Mouse (Mus musculus) ES-Bruce4 (cell line): ENCODE measurements around the gene Sept1. TPM values are rescaled to one million over a fixed set of nuclear protein-coding genes. Genes with fewer than 3 reads are reported as not detected.

ENCODE experiments used
- H3K27ac ChIP-seq: 2 replicates; pipeline ENCODE4 v1.5.1; 2012; ENCODE audit warnings: low read length, inconsistent platforms; ENCODE audit not compliant: insufficient read depth
- H3K27me3 ChIP-seq: 2 replicates; pipeline ENCODE4 v1.6.1; 2012; ENCODE audit warnings: mild to moderate bottlenecking, low read length, inconsistent platforms; ENCODE audit not compliant: control insufficient read depth, poor library complexity, insufficient read depth, severe bottlenecking
- H3K36me3 ChIP-seq: 2 replicates; pipeline ENCODE4 v1.6.1; 2012; ENCODE audit warnings: inconsistent platforms, mild to moderate bottlenecking, low read length, moderate library complexity; ENCODE audit not compliant: control insufficient read depth, poor library complexity, insufficient read depth, severe bottlenecking
- H3K4me1 ChIP-seq: one replicate; pipeline ENCODE4 v1.8.1; 2011; ENCODE audit warnings: low read length; ENCODE audit not compliant: control insufficient read depth, insufficient read depth
- H3K4me3 ChIP-seq: 2 replicates; pipeline ENCODE4 v1.5.1; 2011; ENCODE audit warnings: low read depth, mild to moderate bottlenecking, low read length
- H3K9ac ChIP-seq: 2 replicates; pipeline ENCODE4 v1.6.1; 2012; ENCODE audit warnings: low read depth, mild to moderate bottlenecking, inconsistent platforms; ENCODE audit not compliant: poor library complexity, severe bottlenecking
- H3K9me3 ChIP-seq: replicated peaks from 2 replicates; pipeline ENCODE4 v1.6.1; 2012; ENCODE audit warnings: mild to moderate bottlenecking, low read length, inconsistent platforms; ENCODE audit not compliant: control insufficient read depth, poor library complexity, insufficient read depth, severe bottlenecking
- CTCF ChIP-seq: IDR thresholded peaks from one replicate; pipeline ENCODE4 v1.8.1; 2011; ENCODE audit warnings: low read depth, low read length
- EP300 ChIP-seq: IDR thresholded peaks from 2 replicates; pipeline ENCODE4 v1.6.1; 2011; ENCODE audit warnings: low read depth, low read length; ENCODE audit not compliant: insufficient read depth
- POLR2A ChIP-seq: IDR thresholded peaks from one replicate; pipeline ENCODE4 v1.8.1; 2011; ENCODE audit warnings: low read length; ENCODE audit not compliant: insufficient read depth
- polyA plus RNA-seq: library from polyadenylated mRNA; stranded (reverse); fragments of >200 nt; gene quantifications from 2 replicates; pipeline ENCODE4 v1.2.4, GENCODE M21; 2011; ENCODE audit warnings: low read depth; ENCODE audit not compliant: missing spikeins, insufficient read depth, insufficient read length

The Sept1 gene
- polyA plus RNA-seq, 1 experiment = 210 TPM

DNA sequence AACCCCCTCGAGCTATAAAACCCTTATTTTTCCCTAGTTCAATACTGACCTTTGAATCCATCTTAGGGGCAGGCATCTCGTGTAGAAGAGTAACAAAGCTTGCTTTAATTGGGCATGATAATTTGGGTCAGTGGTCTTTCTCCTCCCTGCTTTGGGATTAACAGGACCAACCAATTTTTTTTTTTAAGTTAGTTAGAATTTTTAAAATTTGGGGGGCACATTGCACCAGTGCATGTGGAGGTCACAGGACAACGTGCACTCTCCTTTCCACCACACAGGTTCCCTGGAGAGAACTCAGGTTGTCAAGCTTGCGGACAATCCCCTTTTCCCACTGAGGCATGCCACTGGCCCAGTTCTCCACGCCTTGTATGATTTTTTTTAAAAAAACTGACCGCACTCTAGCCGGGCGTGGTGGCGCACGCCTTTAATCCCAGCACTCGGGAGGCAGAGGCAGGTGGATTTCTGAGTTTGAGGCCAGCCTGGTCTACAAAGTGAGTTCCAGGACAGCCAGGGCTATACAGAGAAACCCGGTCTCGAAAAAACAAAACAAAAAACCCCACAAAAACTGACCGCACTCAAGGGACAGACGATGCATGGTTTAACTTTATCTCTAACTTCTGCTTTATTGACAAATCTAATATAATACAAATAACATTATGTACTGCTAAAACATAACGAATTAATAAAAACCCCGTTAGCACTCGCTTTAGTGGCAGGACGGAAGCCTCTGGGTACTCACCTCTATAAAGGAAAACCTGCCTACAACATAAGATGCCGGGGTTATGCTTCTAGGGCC is 906 bp downstream of the Sept1 start:
- Histone ChIP-seq H3K36me3 (peaks cover 29% of the 10 kb centered on the region), H3K27ac (peak overlapping the region; percentile 88), H3K9me3 (no peaks in the 10 kb centered on the region), H3K4me3 (peak overlapping the region; percentile 89), H3K4me1 (no peaks in the 10 kb centered on the region), H3K9ac (peak overlapping the region; percentile 95), H3K27me3 (no peaks in the 10 kb centered on the region)
- TF ChIP-seq CTCF (no peak), EP300 (no peak), POLR2A (no peak)

DNA sequence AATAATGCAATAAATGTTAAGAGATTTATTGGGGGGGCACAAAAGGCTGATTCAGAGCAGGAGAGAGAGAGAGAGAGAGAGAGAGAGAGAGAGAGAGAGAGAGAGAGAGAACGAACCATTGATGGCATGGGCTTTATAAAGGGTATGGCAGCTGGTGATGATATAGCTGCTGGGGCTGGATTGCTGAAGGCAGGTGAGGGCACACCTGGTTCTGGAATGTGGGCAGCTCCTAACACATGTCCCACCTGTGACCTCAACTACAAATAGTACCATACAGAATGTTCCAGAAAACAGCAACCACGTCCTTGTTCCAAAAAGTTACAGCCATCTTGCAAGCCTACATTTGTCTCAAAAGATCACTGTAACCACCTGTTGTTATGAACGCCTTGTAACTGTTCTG is 1.6 kb downstream of the Sept1 start:
- TF ChIP-seq EP300 (0 out of 2 replicates have a peak, but pooled peaks have one; percentile 23), CTCF (no peak)
- Histone ChIP-seq H3K9me3 (no peaks in the 10 kb centered on the region), H3K27me3 (no peaks in the 10 kb centered on the region), H3K36me3 (peaks cover 22% of the 10 kb centered on the region), H3K4me1 (peaks cover 2% of the 10 kb centered on the region), H3K9ac (peak overlapping the region; percentile 95), H3K27ac (peak overlapping the region; percentile 88), H3K4me3 (peak overlapping the region; percentile 89)

DNA sequence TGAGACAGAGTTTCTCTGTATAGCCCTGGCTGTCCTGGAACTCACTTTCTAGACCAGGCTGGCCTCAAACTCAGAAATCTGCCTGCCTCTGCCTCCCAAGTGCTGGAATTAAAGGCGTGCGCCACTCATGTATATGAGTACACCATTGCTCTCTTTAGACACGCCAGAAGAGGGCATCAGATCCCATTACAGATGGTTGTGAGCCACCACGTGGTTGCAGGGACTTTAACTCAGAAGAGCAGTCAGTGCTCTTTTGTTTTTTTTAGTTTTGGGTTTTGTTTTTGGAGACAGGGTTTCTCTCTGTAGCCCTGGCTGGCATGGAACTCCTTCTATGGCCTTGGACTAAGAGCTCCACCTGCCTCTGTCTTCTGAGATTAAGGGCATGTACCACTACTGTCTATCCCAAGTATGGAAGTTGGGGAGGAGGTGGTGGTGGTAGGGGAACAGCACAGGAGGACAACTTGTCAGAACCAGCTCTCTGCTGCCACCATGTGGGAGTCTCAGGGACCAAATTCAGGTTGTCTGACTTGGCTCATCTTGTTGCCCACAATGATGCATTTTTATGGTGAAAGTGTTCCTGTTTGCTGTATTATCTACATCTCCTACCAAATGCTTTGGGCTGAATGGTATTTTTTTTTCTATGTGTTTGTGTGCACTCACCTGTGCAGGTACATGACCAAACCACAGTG is 4.2 kb downstream of the Sept1 start:
- Histone ChIP-seq H3K9ac (0 out of 2 replicates have a peak overlapping the region, but pooled peaks have one; percentile 95), H3K27ac (peak overlapping the region; percentile 88), H3K9me3 (no peaks in the 10 kb centered on the region), H3K4me1 (peaks cover 7% of the 10 kb centered on the region), H3K4me3 (no peak overlapping the region), H3K27me3 (no peaks in the 10 kb centered on the region), H3K36me3 (peaks cover 8% of the 10 kb centered on the region)
- TF ChIP-seq CTCF (peak; percentile 89), POLR2A (no peak), EP300 (no peak)

DNA sequence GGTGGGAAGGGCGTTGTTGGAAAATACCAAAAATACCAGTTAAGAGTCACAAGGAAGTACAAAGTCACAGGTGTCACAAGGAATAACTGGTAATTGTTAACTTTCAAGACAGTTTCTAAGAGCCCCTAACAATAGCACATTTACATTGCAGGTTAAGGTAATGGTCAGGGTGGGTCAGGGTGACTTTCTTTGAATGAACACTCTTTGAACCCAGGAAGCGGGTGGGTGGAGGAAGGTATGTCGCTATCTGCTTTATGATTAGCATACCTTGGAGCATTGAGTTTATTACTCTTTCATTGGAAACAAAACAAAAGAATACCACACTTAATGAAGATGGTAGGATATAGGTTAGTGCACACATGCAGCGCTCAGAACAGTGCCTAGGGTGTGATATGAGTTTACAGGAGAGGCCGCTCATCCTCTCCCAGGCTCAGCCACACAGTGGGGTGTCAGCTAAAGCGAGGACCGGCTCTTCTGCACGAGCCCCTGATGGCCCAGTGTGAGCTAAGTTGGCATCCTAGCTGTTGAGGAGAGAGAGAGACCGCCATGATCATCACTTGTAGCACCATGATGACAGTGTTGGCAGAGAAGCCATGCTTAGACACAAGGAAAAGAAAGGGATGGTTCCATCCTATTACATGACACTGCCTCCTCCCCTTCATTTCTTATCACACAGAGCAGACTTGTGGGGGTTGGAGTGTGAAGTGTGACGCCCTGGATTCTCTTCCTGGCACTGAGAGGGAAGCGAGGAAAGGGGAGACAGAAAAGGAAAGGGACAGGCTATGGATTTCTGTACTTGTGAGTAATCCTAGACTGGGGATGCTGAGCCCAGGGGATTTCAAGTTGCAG is 7.6 kb downstream of the Sept1 start:
- H3K9me3 ChIP-seq = no peaks in the 10 kb centered on the region
- peak overlapping the region; percentile 99 for H3K27ac ChIP-seq
- H3K4me1 ChIP-seq = peaks cover 7% of the 10 kb centered on the region
- TF ChIP-seq CTCF = no peak
- peak; percentile 96 for TF ChIP-seq EP300
- TF ChIP-seq POLR2A = no peak
- H3K9ac ChIP-seq = peak overlapping the region; percentile 35
- H3K36me3 ChIP-seq = 0 out of 2 replicates have a peak, but pooled peaks cover 2% of the 10 kb centered on the region
- H3K27me3 ChIP-seq = no peaks in the 10 kb centered on the region
- H3K4me3 ChIP-seq = peak overlapping the region; percentile 1; the same call in 1 of the 2 replicates

DNA sequence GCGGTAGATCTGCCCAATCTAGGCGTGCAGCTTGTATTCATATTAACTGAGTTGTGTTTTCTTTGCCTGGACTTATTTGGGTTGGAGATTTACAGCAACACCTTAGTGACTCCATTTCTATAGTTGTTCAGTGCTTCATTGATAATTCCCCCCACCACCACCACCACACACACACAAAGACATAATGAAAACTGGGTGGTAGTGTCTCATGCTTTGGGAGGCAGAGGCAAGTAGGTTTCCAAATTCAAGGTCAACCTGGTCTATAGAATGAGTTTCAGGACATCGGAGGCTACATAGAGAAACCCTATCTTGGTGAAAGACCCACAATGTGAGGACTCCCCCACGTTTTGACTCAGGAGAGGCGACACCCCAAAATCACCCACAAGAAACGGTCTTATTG is 8.3 kb downstream of the Sept1 start:
- peaks cover 7% of the 10 kb centered on the region for H3K4me1 ChIP-seq
- 0 out of 2 replicates have a peak, but pooled peaks cover 2% of the 10 kb centered on the region for H3K36me3 ChIP-seq

More for the DNA sequence above, 8.3 kb downstream of the Sept1 start:
- no peaks in the 10 kb centered on the region for H3K27me3 ChIP-seq
- peak overlapping the region; percentile 18; the same call in 1 of the 2 replicates for H3K4me3 ChIP-seq
- H3K9ac ChIP-seq = peak overlapping the region; percentile 52
- H3K9me3 ChIP-seq = no peaks in the 10 kb centered on the region
- TF ChIP-seq CTCF = no peak
- no peak for TF ChIP-seq POLR2A
- no peak for TF ChIP-seq EP300
- peak overlapping the region; percentile 99 for H3K27ac ChIP-seq
